Mouse (Mus musculus) heart, embryonic 15.5 days (tissue): ENCODE data around the gene Acacb. TPM values are rescaled to one million over a fixed set of nuclear protein-coding genes. Genes with fewer than 3 reads are reported as not detected.
A peak's percentile ranks its signal among the peaks of the same experiment; 100 is the strongest.

Source experiments
- ATAC-seq: fragments of 200-750 bp; cut with Nextera tagmentation; replicated peaks from 2 replicates; pipeline ENCODE4 v1.8.0; 2017; ENCODE audit warnings: low read depth, moderate TSS enrichment; ENCODE audit not compliant: insufficient number of reproducible peaks, insufficient read depth, low FRiP score
- H3K27ac ChIP-seq: fragments of 300-500 bp; sonication (generic); 2 replicates; pipeline ENCODE4 v1.5.1; 2015; ENCODE audit warnings: mild to moderate bottlenecking, inconsistent platforms
- H3K27me3 ChIP-seq: fragments of 300-500 bp; sonication (generic); 2 replicates; pipeline ENCODE4 v1.6.1; 2015; ENCODE audit warnings: inconsistent platforms
- H3K36me3 ChIP-seq: fragments of 300-500 bp; sonication (generic); 2 replicates; pipeline ENCODE4 v1.6.1; 2015; ENCODE audit warnings: mild to moderate bottlenecking, inconsistent platforms
- H3K4me1 ChIP-seq: fragments of 300-500 bp; sonication (generic); replicated peaks from 2 replicates; pipeline ENCODE4 v1.6.1; 2015; ENCODE audit warnings: inconsistent platforms
- H3K4me2 ChIP-seq: fragments of 300-500 bp; sonication (generic); 2 replicates; pipeline ENCODE4 v1.6.1; 2015; ENCODE audit warnings: inconsistent platforms, mild to moderate bottlenecking, moderate library complexity
- H3K4me3 ChIP-seq: fragments of 300-500 bp; sonication (generic); 2 replicates; pipeline ENCODE4 v1.5.1; 2015; ENCODE audit warnings: mild to moderate bottlenecking, inconsistent platforms
- H3K9ac ChIP-seq: fragments of 300-500 bp; sonication (generic); 2 replicates; pipeline ENCODE4 v1.6.1; 2015; ENCODE audit warnings: mild to moderate bottlenecking, inconsistent platforms
- H3K9me3 ChIP-seq: fragments of 300-500 bp; sonication (generic); replicated peaks from 2 replicates; pipeline ENCODE4 v1.6.1; 2016; ENCODE audit warnings: inconsistent platforms
- WGBS: fragments of 180-500 bp; shearing (Covaris S2); methylation state at CpG from one replicate; pipeline ENCODE4 v1.1.7; 2015; ENCODE audit warnings: mixed read lengths; 5-methylcytosine and 5-hydroxymethylcytosine counted together
- polyA plus RNA-seq: library from polyadenylated mRNA; unstranded; fragments of >200 nt; fragmentation: Nextera tagmentation; extraction: Ambion mirVana; gene quantifications from 2 replicates; pipeline ENCODE4 v1.2.1, GENCODE M21; 2015

Acacb gene
- polyA plus RNA-seq, 1 experiment from 2014 or later, result 11.3 TPM

DNA sequence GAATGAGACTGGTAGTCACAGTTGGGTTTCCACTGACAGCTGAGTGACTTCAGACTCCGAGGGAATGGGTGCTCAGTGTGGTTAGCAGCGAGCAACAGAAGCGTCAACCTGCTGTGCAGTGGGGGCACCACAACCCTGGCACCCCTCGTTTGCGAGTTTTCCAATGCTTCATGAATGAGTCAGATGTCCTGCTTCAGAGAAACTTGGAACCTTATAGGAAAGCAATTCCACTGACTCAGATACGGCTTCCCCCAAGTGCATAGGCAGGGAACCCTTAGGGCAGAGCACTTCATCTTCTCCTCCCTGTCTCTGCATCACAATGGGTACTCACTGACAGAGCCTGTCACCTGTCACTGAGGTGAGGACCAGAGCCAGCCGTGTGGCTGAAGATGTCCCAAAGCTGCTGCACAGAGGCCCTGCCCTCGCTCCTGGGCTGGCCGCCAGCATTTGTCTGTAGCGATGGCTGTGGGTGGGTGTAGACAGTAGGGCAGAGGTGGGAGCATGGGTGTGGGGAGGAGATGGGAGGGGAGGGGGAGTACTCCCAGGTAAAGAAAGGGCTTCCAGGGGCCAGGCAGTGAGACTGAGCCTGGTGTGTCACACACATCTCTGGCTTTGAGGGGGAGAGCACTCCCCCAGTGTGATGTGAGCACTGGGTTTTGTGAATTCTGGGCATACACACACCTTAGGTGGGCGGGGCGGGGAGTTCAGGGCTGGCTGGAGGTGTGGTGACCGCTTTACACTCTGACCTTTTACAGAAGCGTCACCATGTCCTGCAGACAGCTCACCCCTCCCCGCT is 8.7 kb upstream of the Acacb start:
- Histone ChIP-seq H3K4me3 (no peak overlapping the region), H3K27ac (peak overlapping the region; percentile 90), H3K9ac (no peak overlapping the region), H3K9me3 (no peaks in the 10 kb centered on the region), H3K4me2 (0 out of 2 replicates have a peak overlapping the region, but pooled peaks have one; percentile 31), H3K36me3 (no peaks in the 10 kb centered on the region), H3K27me3 (no peaks in the 10 kb centered on the region), H3K4me1 (peaks cover 51% of the 10 kb centered on the region)
- WGBS, result 61% methylated on average over 15 of the region's 15 CpGs
- ATAC-seq, result peak; percentile 16

DNA sequence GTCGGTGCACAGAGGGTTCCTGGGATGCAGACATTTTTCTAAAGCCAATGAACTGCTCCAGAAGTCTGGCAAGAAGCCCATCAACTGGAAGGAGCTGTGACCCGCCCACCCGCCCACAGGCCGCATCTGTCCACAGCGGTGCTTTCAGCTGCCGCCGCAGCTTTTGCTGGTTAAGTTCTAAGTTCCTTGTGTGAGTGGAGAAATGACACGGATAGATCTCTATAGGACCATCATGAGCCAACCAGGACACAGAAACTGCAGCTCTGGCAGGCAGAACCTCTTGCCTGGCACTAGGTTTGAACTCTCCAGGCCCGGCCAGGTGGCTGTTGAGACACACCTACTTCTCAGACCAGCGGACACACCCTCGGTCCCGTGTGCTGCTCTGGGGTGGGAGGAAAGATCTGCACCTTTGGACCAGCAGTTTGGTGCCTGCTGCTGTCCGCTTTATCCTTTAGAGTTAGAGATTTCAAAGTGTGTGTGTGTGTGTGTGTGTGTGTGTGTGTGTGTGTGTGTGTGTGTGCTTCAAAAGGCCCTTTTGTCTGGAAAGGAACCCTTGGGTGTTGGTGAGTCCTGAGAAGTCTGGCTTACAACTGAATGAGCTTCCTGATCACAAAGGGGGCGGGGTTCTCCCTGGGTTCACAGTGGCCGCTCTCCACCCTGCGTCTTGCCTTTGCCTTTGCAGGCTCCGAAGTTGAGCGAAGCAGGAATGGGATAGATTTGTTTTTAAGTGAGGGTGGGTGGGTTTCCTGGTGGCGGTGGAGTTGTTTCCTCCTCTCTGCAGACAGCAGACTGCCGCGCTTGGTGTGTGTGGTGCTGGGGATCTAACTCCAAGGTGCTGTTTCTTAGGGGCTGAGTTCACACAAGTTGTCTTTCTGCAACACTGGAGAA is 7.8 kb upstream of the Acacb start:
- H3K36me3 ChIP-seq, result no peaks in the 10 kb centered on the region
- no peaks in the 10 kb centered on the region for H3K27me3 ChIP-seq
- H3K4me3 ChIP-seq, result no peak overlapping the region
- ATAC-seq, result no peak
- H3K4me1 ChIP-seq, result peaks cover 51% of the 10 kb centered on the region
- no peaks in the 10 kb centered on the region for H3K9me3 ChIP-seq
- H3K9ac ChIP-seq, result no peak overlapping the region
- WGBS, result 51% methylated on average over 21 of the region's 21 CpGs
- H3K4me2 ChIP-seq, result peak overlapping the region; percentile 31
- peak overlapping the region; percentile 90 for H3K27ac ChIP-seq

GRCm38 (mm10) chr5:114139175-114139574 is 7.2 kb upstream of the Acacb start:
- H3K9ac ChIP-seq, result no peak overlapping the region
- 21% methylated on average over 9 of the region's 9 CpGs for WGBS
- peak overlapping the region; percentile 31 for H3K4me2 ChIP-seq
- H3K9me3 ChIP-seq, result no peaks in the 10 kb centered on the region
- peaks cover 48% of the 10 kb centered on the region for H3K4me1 ChIP-seq
- peak overlapping the region; percentile 90 for H3K27ac ChIP-seq
- H3K27me3 ChIP-seq, result no peaks in the 10 kb centered on the region
- H3K4me3 ChIP-seq, result no peak overlapping the region
- ATAC-seq, result peak; percentile 83
- H3K36me3 ChIP-seq, result no peaks in the 10 kb centered on the region

- H3K4me3 ChIP-seq, result peak overlapping the region; percentile 56
- H3K4me2 ChIP-seq, result peak overlapping the region; percentile 57
- peak; percentile 32 for ATAC-seq
- peak overlapping the region; percentile 98 for H3K27ac ChIP-seq
- H3K9ac ChIP-seq, result peak overlapping the region; percentile 62
- no peaks in the 10 kb centered on the region for H3K9me3 ChIP-seq
- H3K27me3 ChIP-seq, result no peaks in the 10 kb centered on the region
- H3K4me1 ChIP-seq, result peaks cover 44% of the 10 kb centered on the region
- no peaks in the 10 kb centered on the region for H3K36me3 ChIP-seq
- 48% methylated on average over 14 of the region's 14 CpGs for WGBS
These were observed 973 bp downstream of the Acacb start for GRCm38 (mm10) chr5:114147043-114147972.

GRCm38 (mm10) chr5:114152359-114153092 is 6.2 kb downstream of the Acacb start:
- Histone ChIP-seq H3K4me3 (no peak overlapping the region), H3K4me2 (no peak overlapping the region), H3K9ac (no peak overlapping the region), H3K27me3 (no peaks in the 10 kb centered on the region), H3K36me3 (no peaks in the 10 kb centered on the region), H3K27ac (peak overlapping the region; percentile 27), H3K4me1 (peaks cover 46% of the 10 kb centered on the region), H3K9me3 (no peaks in the 10 kb centered on the region)
- no peak for ATAC-seq
- 76% methylated on average over 12 of the region's 12 CpGs for WGBS

- Histone ChIP-seq H3K36me3 (no peaks in the 10 kb centered on the region), H3K27me3 (no peaks in the 10 kb centered on the region), H3K9ac (no peak overlapping the region), H3K4me3 (peak overlapping the region; percentile 17; the same call in 1 of the 2 replicates), H3K4me1 (peaks cover 46% of the 10 kb centered on the region), H3K27ac (no peak overlapping the region), H3K9me3 (no peaks in the 10 kb centered on the region), H3K4me2 (peak overlapping the region; percentile 27; the same call in 1 of the 2 replicates)
- WGBS, result 7% methylated on average over 12 of the region's 12 CpGs
- no peak for ATAC-seq
These were observed 7.2 kb downstream of the Acacb start for GRCm38 (mm10) chr5:114153490-114153889.

- no peak overlapping the region for H3K4me3 ChIP-seq
- 60% methylated on average over 5 of the region's 5 CpGs for WGBS
- H3K4me1 ChIP-seq, result peaks cover 39% of the 10 kb centered on the region
- no peak overlapping the region for H3K4me2 ChIP-seq
- no peaks in the 10 kb centered on the region for H3K27me3 ChIP-seq
- H3K9ac ChIP-seq, result no peak overlapping the region
- H3K36me3 ChIP-seq, result no peaks in the 10 kb centered on the region
- H3K9me3 ChIP-seq, result no peaks in the 10 kb centered on the region
- ATAC-seq, result no peak
- H3K27ac ChIP-seq, result peak overlapping the region; percentile 34; the same call in 1 of the 2 replicates
These were observed 8.4 kb downstream of the Acacb start for GRCm38 (mm10) chr5:114154765-114155164.

DNA sequence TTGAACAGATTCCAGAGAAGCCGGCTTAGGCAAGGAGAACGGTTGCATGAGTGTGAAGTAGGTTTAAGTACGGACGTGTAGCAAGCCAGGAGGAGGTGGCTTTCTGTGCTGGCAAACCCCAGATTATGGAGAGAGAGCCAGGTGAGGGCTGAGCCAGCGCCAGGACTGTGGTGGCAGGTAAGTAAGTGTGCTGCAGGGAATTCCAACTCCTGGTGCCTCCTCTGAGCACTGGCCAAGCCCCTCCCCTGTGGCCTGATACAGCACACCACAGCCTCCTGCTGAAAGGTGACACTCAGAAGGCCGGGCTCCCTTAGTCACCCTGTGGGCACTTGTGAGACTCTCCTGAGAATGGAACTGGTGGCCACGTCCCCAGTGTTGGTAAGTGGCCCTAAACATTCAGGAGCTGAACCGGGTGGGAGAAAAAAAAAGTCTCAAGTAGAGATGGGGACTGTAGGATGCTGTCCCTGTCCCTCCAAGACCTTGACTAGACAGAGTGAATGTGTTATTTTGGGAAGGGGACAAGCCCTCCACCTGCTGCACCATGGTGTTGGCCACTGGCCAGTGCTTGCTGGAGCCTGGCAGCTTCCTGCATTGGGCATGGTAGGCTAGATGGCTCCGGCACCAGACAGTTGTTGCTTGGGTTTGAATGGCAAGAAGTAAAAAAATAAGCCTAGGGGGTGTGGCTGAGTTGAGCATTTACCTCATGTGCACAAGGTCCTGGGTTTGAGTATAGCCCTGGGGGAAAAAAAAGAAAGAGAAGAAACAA is 9.0 kb downstream of the Acacb start:
- WGBS, result 50% methylated on average over 9 of the region's 9 CpGs
- no peak overlapping the region for H3K4me3 ChIP-seq
- H3K27ac ChIP-seq, result peak overlapping the region; percentile 34; the same call in 1 of the 2 replicates
- no peak overlapping the region for H3K9ac ChIP-seq
- H3K27me3 ChIP-seq, result no peaks in the 10 kb centered on the region
- H3K4me2 ChIP-seq, result no peak overlapping the region
- H3K4me1 ChIP-seq, result peaks cover 37% of the 10 kb centered on the region
- no peak for ATAC-seq
- H3K9me3 ChIP-seq, result no peaks in the 10 kb centered on the region
- H3K36me3 ChIP-seq, result no peaks in the 10 kb centered on the region

GRCm38 (mm10) chr5:114157236-114157635 is 10.9 kb downstream of the Acacb start:
- Histone ChIP-seq H3K36me3 (no peaks in the 10 kb centered on the region), H3K9me3 (no peaks in the 10 kb centered on the region), H3K4me3 (no peak overlapping the region), H3K27me3 (no peaks in the 10 kb centered on the region), H3K9ac (no peak overlapping the region), H3K27ac (no peak overlapping the region), H3K4me1 (peaks cover 28% of the 10 kb centered on the region), H3K4me2 (no peak overlapping the region)
- 62% methylated on average over 7 of the region's 7 CpGs for WGBS
- no peak for ATAC-seq

GRCm38 (mm10) chr5:114161424-114161823 is 15.1 kb downstream of the Acacb start:
- Histone ChIP-seq H3K4me1 (peaks cover 8% of the 10 kb centered on the region), H3K9ac (no peak overlapping the region), H3K36me3 (peaks cover 6% of the 10 kb centered on the region; the same call in 1 of the 2 replicates), H3K4me3 (no peak overlapping the region), H3K9me3 (no peaks in the 10 kb centered on the region), H3K27me3 (no peaks in the 10 kb centered on the region), H3K27ac (no peak overlapping the region), H3K4me2 (no peak overlapping the region)
- WGBS, result 85% methylated on average over 6 of the region's 6 CpGs
- no peak for ATAC-seq
